Mouse (Mus musculus): ENCODE measurements around the gene Gm8677.
"Not testable (repeated sequence)": the region's sequence is repeated elsewhere in the genome, so short reads cannot be mapped to it uniquely, and the experiment has no call there.

The Gm8677 gene

GRCm38 (mm10) chr7:22534787-22535186, at the start of gene Gm8677:
Gene Gm8677, minus strand, starts transcription at chr7:22534887.
- DNase-seq: not testable (repeated sequence)

- not testable (repeated sequence) for DNase-seq
Observed at GRCm38 (mm10) chr7:22565243-22565642, 30.6 kb upstream of the Gm8677 start, which contains the start of gene Gm4201. Gene Gm4201, minus strand, starts transcription at chr7:22565343.

GRCm38 (mm10) chr7:22522667-22523066, 12.0 kb downstream of the Gm8677 start, which contains the start of gene Vmn1r152:
Gene Vmn1r152, plus strand, starts transcription at chr7:22522967.
- not testable (repeated sequence) for DNase-seq

GRCm38 (mm10) chr7:22499578-22499977, 35.1 kb downstream of the Gm8677 start, which contains the start of gene Vmn1r151:
Gene Vmn1r151, minus strand, starts transcription at chr7:22499678.
- DNase-seq: not testable (repeated sequence)
